Mouse (Mus musculus): ENCODE measurements at regions not wholly inside any gene's neighbourhood (a gene's known extent, or its start where the extent isn't known, plus 50 kb on each side); places are given as distances from the start of the nearest gene placed in this dataset.

DNA sequence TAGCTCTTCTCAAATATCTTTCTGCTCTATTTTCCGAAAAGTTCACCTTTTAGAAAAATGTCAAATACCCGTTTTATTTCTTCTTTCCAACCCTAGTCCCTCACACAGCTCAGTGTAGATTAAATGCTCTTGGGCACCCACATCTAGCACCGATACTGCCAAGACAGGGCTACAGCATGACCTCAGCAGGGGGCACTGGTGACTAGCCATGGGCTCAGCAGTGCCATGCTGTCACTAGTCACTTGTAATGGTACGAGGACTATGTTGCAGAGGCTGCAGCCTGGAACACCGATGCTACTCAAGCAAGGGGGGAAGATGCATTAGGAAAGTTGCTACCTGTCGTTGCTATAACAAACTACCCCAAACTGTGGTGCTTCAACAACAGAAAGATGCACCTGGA lies 180.7 kb downstream of the Irs2 start:
- DNase-seq (ENCODE audit: low read depth in 2 of 2, low spot score in 2 of 2): no peak

GRCm38 (mm10) chr8:10825981-10826380 lies 182.3 kb downstream of the Irs2 start:
- DNase-seq (ENCODE audit: low read depth in 2 of 2, low spot score in 2 of 2): no peak

DNA sequence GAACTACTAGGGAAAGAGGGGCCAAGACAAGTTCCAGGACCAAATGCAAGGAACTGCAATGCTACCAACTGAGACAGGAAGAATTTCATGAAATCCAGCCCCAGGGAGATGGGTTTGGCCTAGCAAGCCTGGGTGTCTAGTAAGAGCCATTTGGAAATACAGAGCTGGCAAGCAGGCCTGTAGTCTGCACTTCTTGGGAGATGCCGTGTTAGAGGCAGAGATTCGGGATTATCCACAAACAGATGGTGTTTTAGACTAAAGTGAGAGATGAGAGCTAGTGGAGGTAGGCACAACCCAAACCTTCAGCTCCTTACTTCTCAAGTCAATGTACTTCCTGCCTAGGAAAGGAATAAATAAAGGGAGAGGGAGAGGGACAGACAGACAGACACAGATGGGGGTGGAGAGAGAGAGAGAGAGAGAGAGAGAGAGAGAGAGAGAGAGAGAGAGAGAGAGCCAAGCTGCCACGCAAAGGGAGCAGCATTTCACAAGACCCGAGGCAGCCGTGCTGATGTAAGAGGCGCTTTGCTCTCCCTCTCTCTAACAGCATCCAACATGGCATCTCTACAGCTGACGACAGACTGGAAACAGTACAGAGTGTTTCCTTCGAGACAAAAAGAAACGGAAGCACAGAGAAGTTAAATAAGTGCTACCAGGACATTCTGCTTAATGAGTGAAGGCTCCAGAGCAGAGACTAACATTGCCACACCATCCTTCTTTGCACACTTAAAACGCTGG lies 182.9 kb downstream of the Irs2 start:
- DNase-seq (ENCODE audit: low read depth in 2 of 2, low spot score in 2 of 2): no peak

DNA sequence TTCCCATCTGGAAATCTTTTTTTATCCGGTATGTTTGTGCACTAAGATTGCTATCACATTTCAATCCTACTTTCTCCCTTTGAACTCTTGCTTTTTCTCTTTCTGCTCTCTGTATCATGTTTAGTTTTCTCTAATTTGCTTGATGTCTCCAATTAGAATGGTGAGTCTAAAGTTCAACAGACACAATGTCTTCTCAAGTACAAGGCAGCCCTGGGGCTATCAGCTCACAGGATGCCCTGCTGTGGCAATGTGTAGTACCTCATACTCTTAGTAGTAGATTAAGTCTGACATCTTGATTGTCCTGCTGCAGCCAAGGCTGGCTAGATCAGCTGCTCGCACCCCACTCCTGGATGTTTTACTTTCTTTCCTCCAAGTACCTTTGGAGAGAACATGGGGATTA lies 186.4 kb downstream of the Irs2 start:
- no peak for DNase-seq (ENCODE audit: low read depth in 2 of 2, low spot score in 2 of 2)

- DNase-seq (ENCODE audit: low read depth in 2 of 2, low spot score in 2 of 2): no peak
Observed at GRCm38 (mm10) chr8:10814499-10814898, 193.8 kb downstream of the Irs2 start.

- DNase-seq (ENCODE audit: low read depth in 2 of 2, low spot score in 2 of 2): no peak
Observed at GRCm38 (mm10) chr8:10812060-10812670, 196.1 kb downstream of the Irs2 start.

DNA sequence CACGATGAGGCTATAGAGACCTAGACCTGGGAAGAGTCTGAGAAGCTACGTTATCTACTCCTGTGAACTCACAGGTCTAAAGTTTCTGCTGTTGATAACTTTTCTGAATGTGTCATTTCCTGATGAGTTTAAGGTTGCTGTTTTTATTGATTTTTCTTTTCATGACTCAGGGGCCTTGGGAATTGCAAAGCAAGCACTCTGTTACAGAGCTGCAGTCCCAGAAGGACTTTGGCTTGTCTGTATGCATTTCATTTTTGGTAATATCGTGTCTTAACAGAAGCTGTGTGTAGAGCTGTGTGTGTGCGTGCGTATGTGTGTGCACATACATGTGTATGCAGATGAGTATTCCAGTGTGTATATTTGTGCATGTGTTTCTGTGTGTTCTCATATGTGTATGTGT lies 201.2 kb downstream of the Irs2 start:
- no peak for DNase-seq (ENCODE audit: low read depth in 2 of 2, low spot score in 2 of 2)

DNA sequence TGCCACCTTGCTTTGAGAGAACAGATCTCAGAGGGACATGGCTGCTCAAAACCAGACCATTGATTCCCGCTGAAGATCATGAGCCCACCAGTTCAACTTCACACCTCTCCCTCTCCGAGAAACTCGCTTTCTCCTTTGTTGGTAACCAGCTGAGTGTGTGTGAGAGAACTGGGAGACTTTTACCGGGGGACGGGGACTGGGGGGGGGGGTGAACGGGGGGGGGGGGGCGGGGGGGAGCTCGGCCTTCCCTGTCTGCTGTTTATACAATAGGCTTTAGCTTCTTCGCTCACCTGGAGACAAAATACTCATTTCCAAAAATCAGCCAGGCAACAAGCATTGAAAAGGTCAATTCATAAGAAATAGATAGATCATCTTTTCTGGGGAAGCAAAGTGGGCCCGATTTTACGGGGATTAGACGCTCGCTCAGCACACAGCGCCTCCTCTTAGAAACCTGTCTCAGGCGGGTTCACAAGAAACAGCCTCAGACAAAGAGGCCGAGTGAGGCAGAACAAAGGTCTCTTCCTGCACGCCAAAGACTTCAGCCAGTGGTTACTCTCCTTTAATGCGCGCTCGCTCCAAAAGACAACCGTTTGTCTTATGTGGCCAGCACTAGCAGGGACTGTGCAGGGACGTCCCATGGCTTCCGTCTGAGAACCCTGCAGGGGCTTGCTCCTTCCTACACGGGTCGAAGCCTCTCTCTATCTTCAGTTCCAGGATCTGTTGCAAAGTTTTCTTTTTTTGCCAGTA lies 202.7 kb downstream of the Irs2 start:
- DNase-seq (ENCODE audit: low read depth in 2 of 2, low spot score in 2 of 2): no peak

DNA sequence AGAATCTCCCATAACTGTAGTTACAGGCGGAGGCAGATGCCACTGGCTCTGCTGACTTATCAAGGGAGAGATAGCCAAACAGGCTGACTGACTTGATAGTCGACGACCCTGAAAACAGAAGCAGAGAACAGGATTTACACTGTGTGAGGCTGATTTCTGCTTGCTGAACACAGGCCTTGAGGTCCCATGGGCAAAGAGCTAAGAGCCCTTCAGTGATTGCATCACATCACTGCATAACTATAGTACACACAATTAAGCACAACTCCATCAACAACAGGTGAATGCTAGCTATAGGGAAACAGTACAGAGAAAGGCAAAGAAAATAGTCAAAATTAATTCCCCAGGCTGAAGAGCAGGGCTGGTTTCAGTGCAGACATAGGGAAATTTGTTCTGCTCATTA lies 203.3 kb downstream of the Irs2 start:
- no peak for DNase-seq (ENCODE audit: low read depth in 2 of 2, low spot score in 2 of 2)

GRCm38 (mm10) chr8:10802003-10802402 lies 206.3 kb downstream of the Irs2 start:
- DNase-seq (ENCODE audit: low read depth in 2 of 2, low spot score in 2 of 2): no peak

DNA sequence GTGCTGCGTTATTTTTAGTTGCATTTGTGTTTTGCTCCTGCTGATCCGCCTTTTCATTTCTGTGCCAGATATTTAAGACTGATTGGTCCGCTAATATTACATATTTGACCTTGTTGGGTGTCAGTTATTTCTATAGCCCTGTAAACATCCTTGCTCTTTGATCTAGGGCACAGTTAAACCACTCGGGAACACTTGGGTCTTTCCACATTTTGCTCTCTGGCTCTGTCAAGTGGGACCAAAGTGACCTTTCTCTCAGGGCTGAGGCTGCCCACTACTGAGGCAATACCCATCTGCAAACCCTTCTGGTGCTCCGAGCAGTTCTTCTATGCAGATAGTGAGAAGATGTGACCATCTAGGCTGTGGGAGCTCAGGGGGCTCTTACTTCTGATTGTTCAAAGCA lies 206.7 kb downstream of the Irs2 start:
- no peak for DNase-seq (ENCODE audit: low read depth in 2 of 2, low spot score in 2 of 2)

DNA sequence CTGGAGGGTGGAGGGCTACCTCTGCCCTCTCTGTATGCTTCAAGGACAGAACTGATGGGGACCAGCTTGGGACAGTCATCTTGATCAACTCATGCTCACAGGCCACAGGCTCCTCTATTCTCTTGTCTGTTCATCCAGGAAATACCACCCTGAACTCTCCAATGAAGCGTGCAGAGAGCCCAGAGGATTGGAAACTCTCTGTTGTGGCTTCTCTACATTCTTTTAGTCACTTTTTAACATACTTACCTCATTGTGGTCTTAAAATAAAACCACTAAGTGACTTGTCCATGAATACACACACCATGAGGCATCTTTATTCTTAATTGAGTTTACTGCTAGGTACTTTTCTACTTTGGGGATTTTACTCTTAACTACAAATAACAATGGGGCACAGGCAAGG lies 209.8 kb downstream of the Irs2 start:
- no peak for DNase-seq (ENCODE audit: low read depth in 2 of 2, low spot score in 2 of 2)

DNA sequence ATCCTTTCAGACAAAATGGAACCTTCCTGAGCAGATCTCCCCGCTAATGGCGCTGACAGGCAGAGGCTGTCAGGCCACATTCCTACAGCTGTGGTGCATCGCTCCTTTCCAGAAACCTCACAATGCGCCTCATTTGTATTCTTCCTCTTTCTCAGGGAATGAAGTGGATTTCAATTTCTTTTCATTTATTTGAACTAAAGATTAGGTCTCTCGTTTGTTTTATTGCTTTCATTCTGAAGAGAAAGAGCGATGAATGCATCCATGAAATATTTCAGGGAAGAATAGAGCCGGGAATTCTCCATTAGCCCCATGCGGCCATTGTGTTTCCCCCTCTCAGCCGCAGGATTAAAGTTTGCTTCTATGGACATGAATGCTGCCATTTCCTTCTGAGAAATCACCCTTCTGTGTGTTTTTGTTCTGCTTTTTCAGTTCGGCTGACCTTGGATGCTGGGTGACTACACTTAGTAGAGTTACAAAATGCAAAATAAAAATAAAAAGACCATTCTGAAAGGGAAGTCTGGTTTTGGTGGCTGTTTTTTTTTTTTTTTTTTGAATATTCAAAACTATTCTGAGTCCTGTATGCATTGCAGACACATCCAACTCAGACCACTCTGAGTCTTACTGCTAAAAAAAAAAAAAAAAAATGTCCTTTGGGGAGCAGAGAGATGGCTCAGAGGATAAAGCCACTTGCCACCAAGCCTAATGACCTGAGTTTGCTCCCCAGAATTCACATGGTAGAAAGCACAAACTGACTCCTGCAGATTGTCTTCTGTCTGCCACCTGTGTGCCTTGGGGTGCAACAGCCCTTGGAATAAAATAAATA lies 213.7 kb downstream of the Irs2 start:
- DNase-seq (ENCODE audit: low read depth in 2 of 2, low spot score in 2 of 2): no peak

- no peak for DNase-seq (ENCODE audit: low read depth in 2 of 2, low spot score in 2 of 2)
Observed at GRCm38 (mm10) chr8:10793670-10794366, 214.4 kb downstream of the Irs2 start.

GRCm38 (mm10) chr8:10788496-10789200 lies 219.6 kb downstream of the Irs2 start:
- DNase-seq (ENCODE audit: low read depth in 2 of 2, low spot score in 2 of 2): no peak

DNA sequence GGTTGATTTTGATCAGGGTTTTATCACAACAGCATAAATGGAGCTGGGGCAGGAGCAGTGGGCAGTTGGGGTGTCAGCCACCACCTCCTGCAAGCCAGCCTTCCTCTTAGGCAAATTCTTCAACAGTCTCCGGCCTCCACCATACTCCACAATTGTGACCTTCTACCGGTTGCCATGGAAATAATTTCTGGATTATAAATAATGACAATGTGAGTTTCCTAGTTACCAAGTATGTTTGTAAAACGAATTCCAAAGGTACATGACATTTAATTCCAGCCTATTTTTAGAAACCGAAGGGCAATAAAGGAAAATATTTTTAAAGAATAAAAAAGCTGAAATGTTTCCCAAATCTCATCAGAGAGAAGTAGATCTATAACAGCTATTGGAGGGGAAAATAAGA lies 222.5 kb downstream of the Irs2 start:
- DNase-seq (ENCODE audit: low read depth in 2 of 2, low spot score in 2 of 2): no peak

DNA sequence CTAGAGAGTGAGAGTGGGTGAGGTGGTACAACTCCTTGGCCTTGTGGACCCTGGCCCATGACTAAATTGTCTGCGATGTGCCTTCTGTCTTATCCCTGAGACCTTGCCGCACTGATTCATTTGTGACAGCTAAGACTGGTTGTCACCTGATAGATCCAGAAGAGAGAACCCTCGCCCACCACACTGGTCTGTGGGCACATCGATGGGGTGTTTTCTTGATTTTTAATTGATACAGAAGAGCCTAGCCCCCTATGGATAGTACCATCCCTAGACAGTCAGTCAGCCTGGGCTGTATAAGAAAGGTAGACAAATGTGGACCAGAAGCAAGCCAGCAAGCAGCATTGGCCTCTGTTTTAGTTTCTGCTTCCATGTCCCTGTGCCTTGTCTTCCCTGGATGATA lies 222.9 kb downstream of the Irs2 start:
- no peak for DNase-seq (ENCODE audit: low read depth in 2 of 2, low spot score in 2 of 2)

DNA sequence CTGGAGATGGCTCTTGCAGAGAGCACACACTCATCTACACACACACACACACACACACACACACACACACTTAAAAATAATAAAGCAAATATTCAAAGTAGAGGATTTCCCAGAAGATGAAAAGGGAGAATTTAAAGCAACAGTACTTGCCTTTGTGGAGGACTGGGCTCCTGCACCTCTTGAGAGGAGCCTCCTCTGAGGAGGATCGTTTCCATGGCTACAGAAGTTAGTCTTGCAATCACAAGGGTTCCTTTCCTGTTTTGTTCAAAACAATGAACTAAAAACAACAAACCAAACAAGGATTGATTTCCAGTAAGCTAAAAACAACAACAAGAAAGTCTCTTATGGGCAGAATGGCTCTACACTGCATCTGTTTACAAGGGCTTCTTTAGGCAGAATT lies 223.8 kb downstream of the Irs2 start:
- DNase-seq (ENCODE audit: low read depth in 2 of 2, low spot score in 2 of 2): no peak

DNA sequence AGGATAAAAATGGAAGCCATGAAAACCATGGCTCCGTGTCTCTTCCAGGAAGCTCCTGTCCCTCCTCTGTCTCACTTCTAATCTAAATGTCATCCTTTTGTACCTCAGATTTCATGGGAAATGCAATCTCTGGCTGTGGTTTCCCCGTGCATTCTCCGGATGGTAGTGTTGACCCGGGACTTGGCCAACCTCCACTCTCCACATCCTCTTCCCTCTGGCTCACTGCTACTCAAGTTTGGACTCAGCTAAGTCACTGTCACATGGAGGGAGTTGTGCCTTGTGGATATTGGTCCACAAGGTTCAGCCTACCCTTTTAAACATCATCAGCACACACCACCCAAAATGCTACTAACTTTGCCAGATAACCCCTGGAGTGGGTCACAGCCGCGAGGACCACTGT lies 226.4 kb downstream of the Irs2 start:
- no peak for DNase-seq (ENCODE audit: low read depth in 2 of 2, low spot score in 2 of 2)

DNA sequence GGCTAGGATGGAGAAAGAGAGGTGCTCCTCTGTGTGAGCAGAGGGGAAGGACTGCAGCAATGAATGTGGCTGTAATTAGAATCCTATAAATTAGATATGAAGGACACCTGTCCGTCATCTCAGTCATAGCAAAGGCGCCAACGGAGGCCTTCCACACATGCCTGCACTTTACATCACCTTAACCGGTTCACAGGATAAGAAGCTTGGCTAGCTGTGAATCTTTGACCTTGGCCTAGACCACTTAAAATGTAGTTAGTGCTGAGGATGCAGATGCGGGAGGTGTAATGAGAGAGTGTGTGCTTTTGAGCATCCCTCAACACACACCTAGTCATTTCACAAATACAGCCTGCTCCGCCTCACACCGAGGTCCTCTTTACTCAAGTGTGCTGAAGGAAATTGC lies 228.6 kb downstream of the Irs2 start:
- no peak for DNase-seq (ENCODE audit: low read depth in 2 of 2, low spot score in 2 of 2)

Measured in CD8-positive naive resting alpha-beta T cell, adult 2 months (primary cell).